Mouse (Mus musculus): ENCODE results near the gene Cacna1e. TPM values are rescaled to one million over a fixed set of nuclear protein-coding genes. Genes with fewer than 3 reads are reported as not detected.

The Cacna1e gene
- polyA plus RNA-seq, 1 experiment, result 28.8 TPM

- TF ChIP-seq POLR2A (IDR thresholded peaks at IDR 0.05; ENCODE audit: borderline replicate concordance, extremely low read depth, insufficient read depth, insufficient read length, poor library complexity, severe bottlenecking), result no peak
- no peak for TF ChIP-seq CTCF (IDR thresholded peaks at IDR 0.05; ENCODE audit: borderline replicate concordance, extremely low read depth, insufficient read depth, insufficient read length)
- no peak for DNase-seq (ENCODE audit: low read depth)
Measured at GRCm38 (mm10) chr1:154657366-154657765, 226.9 kb downstream of the Cacna1e start.

DNA sequence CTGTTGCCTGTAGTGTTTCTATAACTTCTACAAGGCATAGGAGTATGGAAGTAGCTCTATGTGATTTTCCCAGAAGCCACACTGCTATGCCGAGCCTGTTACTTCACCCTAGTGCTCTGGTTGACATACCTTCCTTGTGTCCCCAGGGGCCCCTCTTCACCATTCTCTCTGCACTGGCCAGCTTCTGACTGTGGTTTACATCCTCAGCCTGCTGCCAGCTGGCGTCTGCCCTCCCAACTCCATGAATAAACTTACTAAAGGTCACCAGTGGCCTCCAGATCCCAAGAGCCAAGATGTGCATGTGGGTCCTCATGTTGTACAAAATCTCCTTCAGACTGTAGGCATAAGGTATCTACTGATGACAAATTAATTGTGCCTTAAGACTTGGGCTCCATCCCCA, 230.3 kb downstream of the Cacna1e start:
- TF ChIP-seq CTCF (IDR thresholded peaks at IDR 0.05; ENCODE audit: borderline replicate concordance, extremely low read depth, insufficient read depth, insufficient read length) (no peak), POLR2A (IDR thresholded peaks at IDR 0.05; ENCODE audit: borderline replicate concordance, extremely low read depth, insufficient read depth, insufficient read length, poor library complexity, severe bottlenecking) (no peak)
- no peak for DNase-seq (ENCODE audit: low read depth)

DNA sequence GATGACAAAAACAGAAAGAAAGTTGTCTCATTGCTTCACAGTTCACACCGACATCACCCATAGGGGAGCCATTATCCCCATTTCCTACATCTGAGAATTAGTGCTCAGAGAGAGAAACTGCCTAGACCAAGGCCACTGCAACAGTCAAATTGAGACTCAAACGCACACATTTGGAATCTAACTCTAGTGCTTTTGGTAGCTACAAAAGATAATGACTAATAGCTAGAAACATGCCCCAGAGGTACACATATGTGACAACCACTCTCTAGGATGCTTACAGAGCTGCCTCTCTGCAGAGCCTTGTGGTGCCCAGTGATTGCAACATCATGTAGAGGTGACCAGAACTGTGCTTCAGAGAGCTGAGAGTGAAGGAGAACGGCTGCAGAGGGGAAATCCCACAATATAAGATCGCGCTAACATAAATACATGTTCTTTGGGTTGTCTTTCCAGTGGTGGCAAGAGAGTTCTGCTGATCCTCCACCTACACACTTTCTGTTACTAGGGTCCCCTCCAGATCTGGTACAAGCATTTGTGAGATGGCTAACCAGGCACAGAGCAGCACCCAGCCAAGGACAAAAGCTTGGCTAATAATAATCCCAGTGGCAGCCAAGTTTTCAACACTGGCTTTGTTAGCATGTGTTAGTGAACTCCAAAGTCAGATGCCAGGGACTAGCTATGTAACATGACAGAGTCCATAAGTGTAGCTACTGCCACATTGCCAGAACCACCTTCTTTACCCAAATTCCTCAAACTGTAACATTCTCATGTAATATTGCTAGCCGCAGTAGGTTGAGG, 237.9 kb downstream of the Cacna1e start:
- no peak for DNase-seq (ENCODE audit: low read depth)
- TF ChIP-seq POLR2A (IDR thresholded peaks at IDR 0.05; ENCODE audit: borderline replicate concordance, extremely low read depth, insufficient read depth, insufficient read length, poor library complexity, severe bottlenecking), result no peak
- TF ChIP-seq CTCF (IDR thresholded peaks at IDR 0.05; ENCODE audit: borderline replicate concordance, extremely low read depth, insufficient read depth, insufficient read length), result no peak

GRCm38 (mm10) chr1:154637821-154638220, 246.5 kb downstream of the Cacna1e start:
- DNase-seq (ENCODE audit: low read depth), result no peak
- TF ChIP-seq POLR2A (IDR thresholded peaks at IDR 0.05; ENCODE audit: borderline replicate concordance, extremely low read depth, insufficient read depth, insufficient read length, poor library complexity, severe bottlenecking) (no peak), CTCF (IDR thresholded peaks at IDR 0.05; ENCODE audit: borderline replicate concordance, extremely low read depth, insufficient read depth, insufficient read length) (no peak)

DNA sequence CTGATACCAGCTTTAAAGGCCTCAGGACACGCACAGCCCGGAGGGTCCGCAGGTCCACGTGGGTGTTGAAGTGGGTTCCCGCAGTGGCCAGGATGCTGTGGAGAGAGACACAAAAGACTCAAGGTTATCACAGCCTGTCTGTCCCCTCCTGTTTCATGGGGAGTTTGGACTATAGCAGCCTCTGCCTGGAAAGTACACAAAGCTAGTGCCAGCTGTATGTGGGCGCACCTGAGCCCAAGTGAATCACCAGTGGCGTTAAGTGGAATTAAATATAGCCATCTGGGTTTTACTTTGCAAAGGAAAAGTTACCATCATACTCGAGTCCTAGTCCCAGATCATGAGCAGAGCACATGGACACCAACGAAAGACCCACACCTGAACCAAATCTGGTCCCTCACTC, 248.5 kb downstream of the Cacna1e start:
- TF ChIP-seq CTCF (IDR thresholded peaks at IDR 0.05; ENCODE audit: borderline replicate concordance, extremely low read depth, insufficient read depth, insufficient read length) (no peak), POLR2A (IDR thresholded peaks at IDR 0.05; ENCODE audit: borderline replicate concordance, extremely low read depth, insufficient read depth, insufficient read length, poor library complexity, severe bottlenecking) (no peak)
- DNase-seq (ENCODE audit: low read depth), result no peak

DNA sequence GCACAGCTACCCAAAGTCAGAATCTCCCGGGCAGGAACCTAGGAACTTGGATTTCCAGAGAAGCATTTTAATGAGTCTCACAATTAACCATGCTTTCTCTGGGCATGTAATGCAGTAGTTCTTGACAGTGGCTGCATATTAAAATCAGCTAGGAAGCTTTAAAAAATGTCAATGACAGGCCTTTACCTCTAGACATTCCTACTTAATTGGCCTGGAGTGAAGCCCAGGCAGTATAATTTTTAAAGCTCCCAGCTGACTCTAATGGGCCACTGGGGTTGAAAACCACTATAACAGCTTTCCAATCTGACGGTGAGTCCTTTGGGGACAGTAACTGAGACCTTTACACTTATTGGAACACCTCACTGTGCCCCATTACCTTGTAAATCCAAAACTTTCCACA, 251.4 kb downstream of the Cacna1e start:
- DNase-seq (ENCODE audit: low read depth), result peak; percentile 56
- no peak for TF ChIP-seq POLR2A (IDR thresholded peaks at IDR 0.05; ENCODE audit: borderline replicate concordance, extremely low read depth, insufficient read depth, insufficient read length, poor library complexity, severe bottlenecking)
- TF ChIP-seq CTCF (IDR thresholded peaks at IDR 0.05; ENCODE audit: borderline replicate concordance, extremely low read depth, insufficient read depth, insufficient read length), result no peak

DNA sequence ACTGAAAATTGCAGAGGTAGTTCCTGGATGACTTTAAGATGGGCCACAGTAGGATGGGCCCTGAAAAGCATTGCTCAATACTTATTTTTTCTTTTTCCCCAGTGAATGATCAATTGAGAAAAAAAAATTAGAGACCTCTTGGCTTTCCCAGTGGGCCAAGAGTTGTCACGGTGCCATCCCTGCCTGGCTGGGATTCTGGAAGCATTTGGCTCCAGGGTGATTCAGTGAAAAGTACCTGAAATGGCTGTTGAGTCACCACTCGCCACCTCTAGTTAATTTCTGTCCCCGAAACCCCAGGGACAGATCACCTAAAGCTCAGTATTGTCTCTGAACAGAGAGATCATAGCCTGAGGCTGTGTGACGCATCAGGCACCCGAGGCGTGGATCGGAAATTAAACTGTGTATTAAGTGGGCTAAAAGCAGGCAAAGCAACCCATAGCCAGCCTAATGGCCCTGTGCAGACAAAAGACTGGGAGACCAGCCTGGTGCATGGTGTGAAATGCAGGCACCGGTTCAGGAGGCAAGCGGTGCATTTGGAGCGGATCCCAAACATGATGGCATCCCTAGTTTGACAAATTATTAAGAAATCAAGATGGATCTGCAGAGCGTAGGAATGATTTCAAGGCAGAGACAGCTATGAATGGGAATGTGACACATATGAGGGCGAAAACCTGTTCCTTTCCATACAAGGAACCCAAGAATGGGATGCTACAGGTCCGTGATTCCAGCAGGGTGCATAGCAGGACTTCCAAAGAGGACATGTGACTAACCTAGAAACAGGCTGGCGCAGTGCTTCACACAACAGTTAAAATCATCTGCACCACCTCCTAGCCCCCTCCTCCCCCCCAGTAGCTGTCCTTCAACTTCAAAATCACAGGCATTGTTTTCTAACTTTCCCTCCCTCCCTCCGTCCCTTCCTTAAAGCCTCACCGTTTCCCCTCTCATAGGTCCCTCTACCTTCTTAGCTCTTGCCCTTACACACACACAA, 261.3 kb downstream of the Cacna1e start:
- no peak for TF ChIP-seq CTCF (IDR thresholded peaks at IDR 0.05; ENCODE audit: borderline replicate concordance, extremely low read depth, insufficient read depth, insufficient read length)
- no peak for TF ChIP-seq POLR2A (IDR thresholded peaks at IDR 0.05; ENCODE audit: borderline replicate concordance, extremely low read depth, insufficient read depth, insufficient read length, poor library complexity, severe bottlenecking)
- peak; percentile 70 for DNase-seq (ENCODE audit: low read depth)

DNA sequence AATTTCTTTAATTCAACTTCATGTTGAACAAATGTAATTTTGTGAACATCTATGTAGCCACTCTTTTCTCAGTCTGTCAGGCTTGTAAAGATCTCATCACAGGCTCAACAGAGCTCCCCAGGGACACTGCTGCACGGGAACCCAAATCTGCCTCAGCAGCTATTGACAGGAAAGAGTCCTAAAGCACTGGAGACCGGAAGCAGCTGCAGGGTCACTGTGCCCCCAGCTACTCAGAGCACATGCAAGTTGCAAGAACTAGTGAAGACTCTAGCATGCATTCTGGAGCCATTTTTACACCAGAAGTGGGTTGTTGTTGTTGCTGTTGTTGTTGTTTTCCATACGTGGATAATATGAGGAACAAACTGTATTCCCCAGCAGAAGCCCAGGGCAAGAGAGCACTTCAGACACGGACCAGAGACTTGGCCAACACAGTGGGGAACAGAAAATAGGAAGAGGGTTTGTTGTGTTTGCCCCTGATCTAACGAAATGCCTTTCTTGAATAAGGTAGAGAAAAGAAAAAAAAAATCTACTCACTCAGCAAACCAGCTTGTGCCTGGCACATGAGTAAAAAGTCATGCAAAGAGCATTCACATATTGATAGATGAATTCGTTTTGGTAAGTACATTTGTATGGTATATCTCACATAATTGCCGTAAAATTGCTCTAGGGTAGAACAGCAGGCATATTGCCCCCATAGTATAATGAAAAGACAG, 266.4 kb downstream of the Cacna1e start:
- peak; percentile 29 for DNase-seq (ENCODE audit: low read depth)
- no peak for TF ChIP-seq CTCF (IDR thresholded peaks at IDR 0.05; ENCODE audit: borderline replicate concordance, extremely low read depth, insufficient read depth, insufficient read length)

DNA sequence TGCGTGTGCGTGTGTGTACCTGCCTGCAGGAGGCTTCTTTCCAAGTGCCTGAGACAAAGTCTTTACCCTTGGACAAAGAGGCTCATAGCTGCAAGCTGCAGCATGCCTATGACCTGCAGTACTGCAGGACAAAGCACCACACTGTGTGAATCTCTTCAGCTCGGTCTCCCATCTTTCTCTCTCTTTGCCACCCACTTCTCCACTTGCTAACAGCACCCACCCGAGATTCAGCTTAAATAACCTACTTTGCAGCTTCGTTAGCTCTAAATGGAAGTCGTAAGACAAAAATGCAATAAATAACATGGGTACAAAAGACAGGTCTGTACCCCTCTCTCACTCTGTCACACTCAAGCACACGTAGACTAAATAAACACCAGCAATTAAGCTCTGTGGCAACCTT, 268.5 kb downstream of the Cacna1e start:
- no peak for DNase-seq (ENCODE audit: low read depth)
- TF ChIP-seq CTCF (IDR thresholded peaks at IDR 0.05; ENCODE audit: borderline replicate concordance, extremely low read depth, insufficient read depth, insufficient read length) (no peak), POLR2A (IDR thresholded peaks at IDR 0.05; ENCODE audit: borderline replicate concordance, extremely low read depth, insufficient read depth, insufficient read length, poor library complexity, severe bottlenecking) (no peak)

- TF ChIP-seq POLR2A (IDR thresholded peaks at IDR 0.05; ENCODE audit: borderline replicate concordance, extremely low read depth, insufficient read depth, insufficient read length, poor library complexity, severe bottlenecking) (no peak), CTCF (IDR thresholded peaks at IDR 0.05; ENCODE audit: borderline replicate concordance, extremely low read depth, insufficient read depth, insufficient read length) (no peak)
- DNase-seq (ENCODE audit: low read depth), result no peak
Measured at GRCm38 (mm10) chr1:154608516-154608915, 275.8 kb downstream of the Cacna1e start.

DNA sequence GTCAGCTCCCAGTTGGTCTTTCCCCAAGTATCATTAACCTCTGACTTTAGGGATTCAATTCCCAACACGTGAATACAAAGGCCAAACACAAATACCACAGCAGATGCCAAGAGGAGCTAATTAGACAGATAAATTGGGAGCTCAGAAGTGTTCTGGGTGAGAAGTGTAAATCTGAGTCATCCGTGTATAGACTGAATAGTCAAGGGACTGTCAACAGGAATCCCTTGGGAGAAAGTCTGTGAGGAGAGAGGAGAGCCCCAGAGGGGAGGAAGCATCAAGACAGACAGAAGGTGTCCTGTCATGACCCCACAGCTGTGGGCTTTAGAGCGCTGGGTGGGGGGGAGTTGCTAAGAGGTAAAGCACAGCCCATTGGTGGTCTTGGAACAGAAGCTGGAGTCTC, 276.9 kb downstream of the Cacna1e start:
- no peak for TF ChIP-seq CTCF (IDR thresholded peaks at IDR 0.05; ENCODE audit: borderline replicate concordance, extremely low read depth, insufficient read depth, insufficient read length)
- DNase-seq (ENCODE audit: low read depth), result peak; percentile 14

All from brain, embryonic 14.5 days (tissue).